Mouse (Mus musculus) neural tube, embryonic 12.5 days (tissue): ENCODE results near the gene Alg12. TPM values are rescaled to one million over a fixed set of nuclear protein-coding genes. Genes with fewer than 3 reads are reported as not detected.

Experiments
- ATAC-seq: fragments of 200-750 bp; cut with Nextera tagmentation; 2 replicates; pipeline ENCODE4 v1.8.0; 2017; ENCODE audit warnings: low read depth, mild to moderate bottlenecking, moderate TSS enrichment, moderate library complexity; ENCODE audit not compliant: low FRiP score
- H3K27ac ChIP-seq: fragments of 300-500 bp; sonication (generic); 2 replicates; pipeline ENCODE4 v1.5.1; 2016
- H3K27me3 ChIP-seq: fragments of 300-500 bp; sonication (generic); replicated peaks from 2 replicates; pipeline ENCODE4 v1.6.1; 2016; ENCODE audit warnings: mild to moderate bottlenecking
- H3K36me3 ChIP-seq: fragments of 300-500 bp; sonication (generic); 2 replicates; pipeline ENCODE4 v1.6.1; 2016; ENCODE audit warnings: mild to moderate bottlenecking
- H3K4me1 ChIP-seq: fragments of 300-500 bp; sonication (generic); 2 replicates; pipeline ENCODE4 v1.6.1; 2016
- H3K4me2 ChIP-seq: fragments of 300-500 bp; sonication (generic); replicated peaks from 2 replicates; pipeline ENCODE4 v1.6.1; 2016; ENCODE audit warnings: mild to moderate bottlenecking
- H3K4me3 ChIP-seq: fragments of 300-500 bp; sonication (generic); 2 replicates; pipeline ENCODE4 v1.5.1; 2016
- H3K9ac ChIP-seq: fragments of 300-500 bp; sonication (generic); 2 replicates; pipeline ENCODE4 v1.6.1; 2016; ENCODE audit warnings: mild to moderate bottlenecking
- H3K9me3 ChIP-seq: fragments of 300-500 bp; sonication (generic); 2 replicates; pipeline ENCODE4 v1.6.1; 2016; ENCODE audit warnings: mild to moderate bottlenecking
- WGBS: fragments of 180-500 bp; shearing (Covaris S2); methylation state at CpG from one replicate; pipeline ENCODE4 v1.1.7; 2016; 5-methylcytosine and 5-hydroxymethylcytosine counted together
- polyA plus RNA-seq: library from polyadenylated mRNA; unstranded; fragments of >200 nt; fragmentation: Nextera tagmentation; extraction: Ambion mirVana; gene quantifications from 2 replicates; pipeline ENCODE4 v1.2.1, GENCODE M21; 2016

Alg12 gene
- polyA plus RNA-seq, 1 experiment from 2014 or later = 9.9 TPM

- Histone ChIP-seq H3K27ac (peak within 1 kb of the TSS; percentile 91), H3K4me2 (peak within 1 kb of the TSS; percentile 99), H3K4me1 (peaks cover 30% of the 10 kb centered on the region)
These were observed 42.9 kb upstream of the Alg12 start, which contains the start of gene Pim3 for GRCm38 (mm10) chr15:88861772-88862622. Gene Pim3 (plus strand): TSS chr15:88862186.

GRCm38 (mm10) chr15:88860781-88861180 lies 41.7 kb upstream of the Alg12 start:
- Histone ChIP-seq H3K9me3 (no peaks in the 10 kb centered on the region), H3K4me1 (peaks cover 25% of the 10 kb centered on the region), H3K27ac (no peak overlapping the region), H3K27me3 (no peaks in the 10 kb centered on the region), H3K9ac (no peak overlapping the region), H3K36me3 (peaks cover 15% of the 10 kb centered on the region), H3K4me2 (no peak overlapping the region), H3K4me3 (no peak overlapping the region)
- ATAC-seq = no peak
- 93% methylated on average over 3 of the region's 3 CpGs for WGBS

More at GRCm38 (mm10) chr15:88861772-88862622, 42.9 kb upstream of the Alg12 start, which contains the start of gene Pim3:
- peak; percentile 86 for ATAC-seq
- Histone ChIP-seq H3K36me3 (peaks cover 26% of the 10 kb centered on the region), H3K4me3 (peak within 1 kb of the TSS; percentile 87), H3K9me3 (no peaks in the 10 kb centered on the region), H3K9ac (peak within 1 kb of the TSS; percentile 91), H3K27me3 (no peaks in the 10 kb centered on the region)
- under 1% methylated on average over 107 of the region's 107 CpGs for WGBS

GRCm38 (mm10) chr15:88859206-88859970 lies 40.3 kb upstream of the Alg12 start:
- Histone ChIP-seq H3K36me3 (peaks cover 1% of the 10 kb centered on the region), H3K27me3 (no peaks in the 10 kb centered on the region), H3K4me1 (peaks cover 19% of the 10 kb centered on the region), H3K4me3 (no peak overlapping the region), H3K4me2 (no peak overlapping the region), H3K9me3 (no peaks in the 10 kb centered on the region), H3K9ac (no peak overlapping the region), H3K27ac (no peak overlapping the region)
- no peak for ATAC-seq
- WGBS = 71% methylated on average over 8 of the region's 8 CpGs

- no peak overlapping the region for H3K27ac ChIP-seq
- H3K36me3 ChIP-seq = no peaks in the 10 kb centered on the region
- no peaks in the 10 kb centered on the region for H3K27me3 ChIP-seq
- H3K9ac ChIP-seq = no peak overlapping the region
- H3K4me3 ChIP-seq = no peak overlapping the region
- H3K4me2 ChIP-seq = no peak overlapping the region
- 76% methylated on average over 2 of the region's 2 CpGs for WGBS
- no peaks in the 10 kb centered on the region for H3K9me3 ChIP-seq
- H3K4me1 ChIP-seq = peaks cover 17% of the 10 kb centered on the region
- no peak for ATAC-seq
These were observed 39.6 kb upstream of the Alg12 start for GRCm38 (mm10) chr15:88858707-88859106.

- no peak for ATAC-seq
- Histone ChIP-seq H3K9ac (no peak overlapping the region), H3K27me3 (no peaks in the 10 kb centered on the region), H3K9me3 (no peaks in the 10 kb centered on the region), H3K4me1 (peaks cover 15% of the 10 kb centered on the region), H3K4me2 (no peak overlapping the region), H3K4me3 (no peak overlapping the region), H3K27ac (no peak overlapping the region), H3K36me3 (no peaks in the 10 kb centered on the region)
- 95% methylated on average over 3 of the region's 3 CpGs for WGBS
These were observed 39.0 kb upstream of the Alg12 start for GRCm38 (mm10) chr15:88858141-88858541.

- H3K27me3 ChIP-seq = no peaks in the 10 kb centered on the region
- no peaks in the 10 kb centered on the region for H3K36me3 ChIP-seq
- no peaks in the 10 kb centered on the region for H3K9me3 ChIP-seq
- no peak overlapping the region for H3K4me3 ChIP-seq
- 95% methylated on average over 7 of the region's 7 CpGs for WGBS
- peaks cover 11% of the 10 kb centered on the region for H3K4me1 ChIP-seq
- no peak overlapping the region for H3K27ac ChIP-seq
- no peak overlapping the region for H3K9ac ChIP-seq
- H3K4me2 ChIP-seq = no peak overlapping the region
- ATAC-seq = no peak
These were observed 38.2 kb upstream of the Alg12 start for GRCm38 (mm10) chr15:88857361-88857760.

GRCm38 (mm10) chr15:88856613-88857012 lies 37.5 kb upstream of the Alg12 start:
- Histone ChIP-seq H3K9ac (no peak overlapping the region), H3K4me3 (no peak overlapping the region), H3K27ac (no peak overlapping the region), H3K9me3 (no peaks in the 10 kb centered on the region), H3K36me3 (no peaks in the 10 kb centered on the region), H3K27me3 (no peaks in the 10 kb centered on the region), H3K4me1 (peaks cover 10% of the 10 kb centered on the region), H3K4me2 (no peak overlapping the region)
- ATAC-seq = no peak
- WGBS = 83% methylated on average over 5 of the region's 5 CpGs

GRCm38 (mm10) chr15:88855896-88856417 lies 36.8 kb upstream of the Alg12 start:
- no peak overlapping the region for H3K27ac ChIP-seq
- H3K4me2 ChIP-seq = no peak overlapping the region
- H3K4me3 ChIP-seq = no peak overlapping the region
- no peaks in the 10 kb centered on the region for H3K9me3 ChIP-seq
- H3K36me3 ChIP-seq = no peaks in the 10 kb centered on the region
- no peak for ATAC-seq
- 82% methylated on average over 6 of the region's 6 CpGs for WGBS
- H3K9ac ChIP-seq = no peak overlapping the region
- no peaks in the 10 kb centered on the region for H3K27me3 ChIP-seq
- H3K4me1 ChIP-seq = 0 out of 2 replicates have a peak, but pooled peaks cover 7% of the 10 kb centered on the region

- Histone ChIP-seq H3K27me3 (no peaks in the 10 kb centered on the region), H3K4me2 (no peak overlapping the region), H3K9me3 (no peaks in the 10 kb centered on the region), H3K9ac (no peak overlapping the region), H3K36me3 (no peaks in the 10 kb centered on the region), H3K4me1 (0 out of 2 replicates have a peak, but pooled peaks cover 7% of the 10 kb centered on the region), H3K27ac (no peak overlapping the region), H3K4me3 (no peak overlapping the region)
- 84% methylated on average over 15 of the region's 15 CpGs for WGBS
- no peak for ATAC-seq
These were observed 36.1 kb upstream of the Alg12 start for GRCm38 (mm10) chr15:88854969-88855830.

- no peak overlapping the region for H3K4me2 ChIP-seq
- no peaks in the 10 kb centered on the region for H3K27me3 ChIP-seq
- ATAC-seq = no peak
- no peak overlapping the region for H3K27ac ChIP-seq
- H3K4me1 ChIP-seq = 0 out of 2 replicates have a peak, but pooled peaks cover 7% of the 10 kb centered on the region
- 72% methylated on average over 6 of the region's 6 CpGs for WGBS
- H3K4me3 ChIP-seq = no peak overlapping the region
- H3K36me3 ChIP-seq = no peaks in the 10 kb centered on the region
- H3K9ac ChIP-seq = no peak overlapping the region
- H3K9me3 ChIP-seq = no peaks in the 10 kb centered on the region
These were observed 35.2 kb upstream of the Alg12 start for GRCm38 (mm10) chr15:88854119-88854968.

- Histone ChIP-seq H3K9ac (no peak overlapping the region), H3K27me3 (no peaks in the 10 kb centered on the region), H3K4me2 (no peak overlapping the region), H3K4me3 (no peak overlapping the region), H3K4me1 (0 out of 2 replicates have a peak, but pooled peaks cover 7% of the 10 kb centered on the region), H3K9me3 (no peaks in the 10 kb centered on the region), H3K27ac (no peak overlapping the region), H3K36me3 (no peaks in the 10 kb centered on the region)
- ATAC-seq = no peak
- WGBS = 89% methylated on average over 9 of the region's 9 CpGs
These were observed 34.0 kb upstream of the Alg12 start for GRCm38 (mm10) chr15:88853106-88853505.
